Mouse (Mus musculus) lung, adult 2 months (tissue): ENCODE measurements around the gene Cuedc1.

Source experiments
- CTCF ChIP-seq: fragments of 200-500 bp; IDR thresholded peaks from 2 replicates; pipeline ENCODE4 v1.5.1; 2011; ENCODE audit warnings: mild to moderate bottlenecking, low read length, control low read depth; ENCODE audit not compliant: insufficient read depth
- POLR2A ChIP-seq: fragments of 200-500 bp; IDR thresholded peaks from 2 replicates; pipeline ENCODE4 v1.6.1; 2011; ENCODE audit warnings: low read depth, mild to moderate bottlenecking, control low read depth, low read length, borderline replicate concordance; ENCODE audit errors: extremely low read depth

GRCm38 (mm10) chr11:88052638-88053037 lies 45.2 kb upstream of the Cuedc1 start:
- no peak for TF ChIP-seq CTCF
- no peak for TF ChIP-seq POLR2A
